Mouse (Mus musculus) frontal cortex, postnatal 25 days (tissue): ENCODE results near the gene Ech1.

ENCODE experiments used
- DNase-seq, 2 experiments: peaks; one replicate each; pipeline ENCODE4 v3.0.0; 2022; ENCODE audit warnings: low spot score in 2 of 2

Gene Ech1

GRCm38 (mm10) chr7:28824941-28825685 lies at the start of gene Ech1:
Gene Ech1 (plus strand): TSS chr7:28825217.
- peak; percentile 78 to 79 for DNase-seq

DNA sequence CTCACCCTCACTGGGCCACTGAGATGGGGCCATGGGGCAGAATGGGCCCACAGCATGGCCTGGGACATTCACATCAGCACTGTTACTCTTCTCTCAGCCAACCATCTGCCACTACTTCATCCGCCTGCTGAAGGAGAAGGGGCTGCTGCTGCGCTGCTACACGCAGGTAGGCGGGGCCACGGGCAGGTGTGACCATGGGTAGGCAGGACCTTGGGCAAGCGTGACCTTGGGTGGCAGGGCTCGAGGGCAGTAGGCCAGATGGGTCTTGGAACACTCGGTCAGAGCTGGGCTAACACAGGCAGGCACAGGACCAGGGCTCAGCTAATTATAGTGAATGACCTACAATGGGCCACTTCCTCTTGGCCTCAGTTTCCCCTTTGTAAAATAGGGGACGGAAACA lies 46.2 kb upstream of the Ech1 start:
- no peak for DNase-seq

GRCm38 (mm10) chr7:28780067-28780658 lies 44.9 kb upstream of the Ech1 start:
- DNase-seq, result peak; percentile 89 to 91

DNA sequence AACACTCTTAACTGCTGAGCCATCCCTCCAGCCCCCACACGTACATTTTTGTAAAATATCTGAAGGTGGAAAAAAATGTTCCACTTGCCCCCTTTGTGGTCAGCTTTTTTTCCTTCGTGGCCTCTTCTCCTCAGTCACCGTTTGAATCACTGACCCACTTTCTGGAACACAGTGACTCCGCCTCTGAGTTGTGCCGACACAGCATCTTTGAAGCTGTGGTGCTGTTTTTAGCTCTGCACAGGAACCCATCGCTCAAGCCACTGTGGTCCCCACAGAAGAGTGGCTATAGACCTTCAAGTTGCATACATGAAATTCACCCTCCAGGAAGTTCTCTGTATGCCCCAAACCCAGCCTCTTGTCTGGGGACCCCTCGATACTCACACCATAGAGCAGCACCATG lies 44.2 kb upstream of the Ech1 start:
- DNase-seq, result no peak

- no peak for DNase-seq
These were observed 43.8 kb upstream of the Ech1 start for GRCm38 (mm10) chr7:28781261-28781663.

- DNase-seq, result no peak
These were observed 39.9 kb upstream of the Ech1 start for GRCm38 (mm10) chr7:28785161-28785560.

- DNase-seq, result no peak
These were observed 37.1 kb upstream of the Ech1 start for GRCm38 (mm10) chr7:28787884-28788283.

- DNase-seq, result no peak
These were observed 36.5 kb upstream of the Ech1 start, which contains the start of gene Rinl for GRCm38 (mm10) chr7:28788307-28789195. Gene Rinl (plus strand): TSS chr7:28788969.

GRCm38 (mm10) chr7:28789235-28789634 lies 35.8 kb upstream of the Ech1 start:
- no peak for DNase-seq

- no peak for DNase-seq
These were observed 34.8 kb upstream of the Ech1 start for GRCm38 (mm10) chr7:28790066-28790806.

- DNase-seq, result no peak
These were observed 33.3 kb upstream of the Ech1 start for GRCm38 (mm10) chr7:28791706-28792105.

DNA sequence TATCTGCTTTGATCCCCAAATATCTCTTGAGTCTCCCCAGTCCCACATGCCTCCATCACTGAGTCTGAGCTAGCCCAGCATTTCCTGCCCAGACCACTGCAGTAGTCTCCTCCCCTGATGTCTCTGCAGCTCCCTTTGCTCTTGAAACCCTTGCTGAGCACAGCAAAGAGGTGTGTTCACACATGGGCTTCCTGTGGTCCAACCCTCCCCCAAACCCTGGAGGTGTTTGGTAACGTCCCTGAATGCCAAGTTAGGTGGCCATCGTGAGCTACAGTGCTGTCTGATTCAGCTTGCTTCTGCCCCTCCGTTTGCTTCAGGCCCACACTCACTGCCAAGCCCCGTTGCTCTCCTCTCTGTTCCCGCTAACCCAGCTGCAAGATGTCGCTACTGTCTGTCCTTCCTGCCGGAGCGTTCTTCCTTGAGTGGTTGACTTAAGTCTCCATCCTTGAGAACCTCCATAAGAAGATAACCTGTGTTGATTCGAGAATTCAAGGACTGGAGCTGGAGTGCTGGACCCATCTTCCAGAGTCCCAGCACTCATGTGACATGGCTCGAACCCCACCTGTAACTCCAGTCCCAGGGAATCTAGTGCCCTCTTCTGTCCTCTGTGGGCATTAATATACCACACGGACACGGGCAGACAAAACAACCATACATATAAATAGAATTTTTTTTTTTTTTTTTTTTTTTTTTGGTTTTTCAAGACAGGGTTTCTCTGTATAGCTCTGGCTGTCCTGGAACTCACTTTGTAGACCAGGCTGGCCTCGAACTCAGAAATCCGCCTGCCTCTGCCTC lies 32.4 kb upstream of the Ech1 start:
- no peak for DNase-seq

DNA sequence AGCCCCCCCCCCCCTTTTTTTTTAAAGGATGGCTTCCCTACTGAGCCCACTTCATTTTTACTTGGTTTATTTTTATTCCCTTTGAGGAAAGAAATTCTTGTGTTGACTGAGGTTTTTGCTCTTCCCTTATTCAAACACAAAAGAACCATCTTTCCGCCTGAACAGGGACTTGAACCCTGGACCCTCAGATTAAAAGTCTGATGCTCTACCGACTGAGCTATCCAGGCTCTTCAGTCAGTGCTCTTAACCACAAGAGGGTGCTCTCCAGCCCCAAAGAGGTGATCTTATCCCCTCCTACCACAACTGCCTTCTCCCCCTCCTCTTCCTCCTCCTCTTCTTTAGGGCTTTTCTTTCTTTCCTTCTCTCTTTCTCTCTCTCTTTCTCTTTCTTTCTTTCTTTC lies 31.2 kb upstream of the Ech1 start:
- DNase-seq, result no peak

- DNase-seq, result no peak
These were observed 30.5 kb upstream of the Ech1 start for GRCm38 (mm10) chr7:28794496-28794895.

GRCm38 (mm10) chr7:28795832-28796231 lies 29.2 kb upstream of the Ech1 start:
- DNase-seq, result no peak

GRCm38 (mm10) chr7:28796562-28796975 lies 28.4 kb upstream of the Ech1 start:
- peak; percentile 64 to 72 for DNase-seq

DNA sequence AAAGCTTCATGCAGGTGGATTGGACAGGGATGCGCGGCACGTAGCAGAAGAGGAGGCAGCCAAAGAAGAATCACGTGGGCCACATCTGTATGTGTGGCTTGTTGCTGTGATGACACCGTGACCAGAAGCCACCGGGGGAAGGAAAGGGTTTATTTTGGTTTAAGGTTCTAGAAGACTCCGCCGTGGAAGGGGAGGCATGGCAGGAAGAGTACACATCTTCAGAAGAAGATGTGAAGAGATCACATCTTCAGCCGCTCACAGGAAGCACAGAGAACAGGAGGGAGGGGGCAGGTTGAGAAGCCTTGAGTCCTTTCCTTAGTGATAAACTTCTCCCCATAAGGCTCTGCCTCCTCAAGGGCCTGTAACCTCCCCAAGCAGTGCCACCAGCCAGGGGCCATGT lies 25.0 kb upstream of the Ech1 start:
- DNase-seq, result no peak

DNA sequence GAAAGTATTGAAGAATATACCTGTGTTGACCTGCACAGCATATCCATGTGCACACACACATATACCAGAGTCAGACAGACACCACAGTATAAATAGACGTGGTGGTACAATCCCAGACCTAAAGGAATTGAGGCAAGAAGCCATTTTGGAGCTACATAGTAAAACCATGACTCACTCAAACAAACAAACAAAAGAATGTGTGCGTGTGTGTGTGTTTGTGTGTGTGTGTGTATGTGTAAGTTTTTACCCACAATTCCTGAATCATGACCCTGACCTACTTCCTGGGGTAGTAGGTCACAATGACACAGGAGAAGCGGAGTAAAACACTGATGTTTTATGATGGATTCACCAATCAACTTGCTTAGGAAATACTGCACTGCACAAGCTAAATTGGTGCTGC lies 23.6 kb upstream of the Ech1 start:
- no peak for DNase-seq

DNA sequence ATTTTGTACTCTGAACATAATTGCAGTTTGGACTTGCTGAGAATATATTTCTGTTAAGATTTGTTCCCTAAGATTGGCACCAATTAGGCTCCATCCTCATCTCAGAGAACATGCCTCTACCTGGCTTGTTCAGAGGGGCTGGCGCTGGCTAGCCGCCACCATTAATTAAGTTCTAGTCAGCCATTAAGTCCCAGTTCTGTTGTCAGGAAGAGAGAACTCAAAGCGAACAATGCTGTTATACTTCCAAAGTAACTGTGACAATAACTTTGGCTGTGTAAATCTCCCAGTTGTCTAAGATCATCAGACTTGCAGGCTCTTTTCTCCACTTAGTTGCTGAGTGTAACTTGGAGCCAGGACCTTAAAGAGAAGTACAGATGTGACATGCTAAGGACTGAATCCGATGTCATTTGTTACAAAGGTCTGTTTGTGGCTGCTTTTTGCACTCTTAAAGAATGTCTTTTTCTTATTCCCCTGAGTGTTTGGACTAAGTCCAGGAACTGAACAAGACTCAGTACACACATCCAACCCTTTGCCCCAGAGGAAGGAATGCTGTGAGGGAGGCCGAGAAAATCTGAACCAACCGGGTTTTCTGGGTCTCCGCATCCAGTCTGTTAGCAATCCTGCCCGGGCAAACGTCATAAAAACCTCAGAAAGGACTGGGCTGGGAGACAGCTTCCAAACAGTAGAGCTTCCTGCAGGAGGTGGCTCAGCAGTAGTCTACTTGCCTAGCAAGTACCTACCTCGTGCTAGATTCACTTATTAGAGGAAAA lies 22.9 kb upstream of the Ech1 start:
- DNase-seq, result no peak
